Mouse (Mus musculus) Muller cell, postnatal 12 days (primary cell): Measurements from ENCODE around the gene Chd9.
"Not testable (repeated sequence)": the region's sequence is repeated elsewhere in the genome, so short reads cannot be mapped to it uniquely, and the experiment has no call there.

Experiments used
- DNase-seq: peaks from one replicate; pipeline ENCODE4 v3.0.0-alpha.2; 2015; ENCODE audit errors: inconsistent ontology term

Chd9 gene

GRCm38 (mm10) chr8:90906922-90907321 lies 78.8 kb downstream of the Chd9 start:
- DNase-seq = no peak

GRCm38 (mm10) chr8:90907516-90907847 lies 79.3 kb downstream of the Chd9 start:
- DNase-seq = no peak

- DNase-seq = peak; percentile 98
Measured at GRCm38 (mm10) chr8:90907848-90908551, 79.8 kb downstream of the Chd9 start.

- peak; percentile 61 for DNase-seq
Measured at GRCm38 (mm10) chr8:90908580-90909471, 80.7 kb downstream of the Chd9 start.

- DNase-seq = no peak
Measured at GRCm38 (mm10) chr8:90923158-90923905, 95.2 kb downstream of the Chd9 start.

GRCm38 (mm10) chr8:90928412-90928811 lies 100.3 kb downstream of the Chd9 start:
- DNase-seq = no peak

- DNase-seq = not testable (repeated sequence)
Measured at GRCm38 (mm10) chr8:90930125-90930524, 102.0 kb downstream of the Chd9 start.

- DNase-seq = no peak
Measured at GRCm38 (mm10) chr8:90932934-90933333, 104.8 kb downstream of the Chd9 start.

GRCm38 (mm10) chr8:90934786-90935185 lies 106.6 kb downstream of the Chd9 start:
- DNase-seq = no peak

- DNase-seq = no peak
Measured at GRCm38 (mm10) chr8:90936840-90937239, 108.7 kb downstream of the Chd9 start.

GRCm38 (mm10) chr8:90938352-90938930 lies 110.3 kb downstream of the Chd9 start:
- DNase-seq = no peak

GRCm38 (mm10) chr8:90939867-90940266 lies 111.7 kb downstream of the Chd9 start:
- no peak for DNase-seq

- no peak for DNase-seq
Measured at GRCm38 (mm10) chr8:90943770-90944169, 115.6 kb downstream of the Chd9 start.

GRCm38 (mm10) chr8:90954802-90955760 lies 126.9 kb downstream of the Chd9 start:
- DNase-seq = peak; percentile 89

GRCm38 (mm10) chr8:90955761-90956136 lies 127.6 kb downstream of the Chd9 start:
- peak; percentile 29 for DNase-seq

- DNase-seq = no peak
Measured at GRCm38 (mm10) chr8:90956390-90956789, 128.2 kb downstream of the Chd9 start.

- DNase-seq = no peak
Measured at GRCm38 (mm10) chr8:90957711-90958110, 129.6 kb downstream of the Chd9 start.

- no peak for DNase-seq
Measured at GRCm38 (mm10) chr8:90959721-90960120, 131.6 kb downstream of the Chd9 start.

- no peak for DNase-seq
Measured at GRCm38 (mm10) chr8:90961603-90962002, 133.5 kb downstream of the Chd9 start.

GRCm38 (mm10) chr8:90964044-90964443 lies 135.9 kb downstream of the Chd9 start:
- no peak for DNase-seq
